ENCODE assay signal across 13 mouse cellular contexts in genomic region chr2:4568967-4569366, GRCm38 (mm10).
DNase-seq lines count a peak whose midpoint lies in the region; ATAC-seq and TF ChIP-seq lines count a peak whose summit lies in the region.
"Had no signal": no experiment of that assay in that cellular context is flagged by ENCODE, and none has a peak within 500 bp of the region (broad histone marks: within the 10 kb centered on the region; RNA-seq: fewer than 3 reads in every experiment).

No protein-coding gene starts in this region.

- no peak for TF ChIP-seq CTCF in stomach, postnatal 0 days (IDR thresholded peaks at IDR 0.05; ENCODE audit: low read depth)

- H3K9ac ChIP-seq in heart, embryonic 16.5 days (ENCODE audit: low read length), result no peak overlapping the region
- H3K9ac ChIP-seq in stomach, embryonic 16.5 days (ENCODE audit: low read length), result no peak overlapping the region
- H3K9ac ChIP-seq in stomach, postnatal 0 days (ENCODE audit: low read length), result no peak overlapping the region
- no peak overlapping the region for H3K9ac ChIP-seq in limb, embryonic 13.5 days
- H3K9ac ChIP-seq: embryonic facial prominence, embryonic 15.5 days had no signal

- ATAC-seq in heart, embryonic 16.5 days (replicated peaks; ENCODE audit: extremely low read depth, insufficient read depth, low FRiP score), result no peak; the same call in 1 of the 2 replicates
- ATAC-seq in stomach, embryonic 16.5 days (ENCODE audit: insufficient read depth, low FRiP score), result peak; percentile 18; the same call in 1 of the 2 replicates
- ATAC-seq in stomach, postnatal 0 days (ENCODE audit: low FRiP score, low TSS enrichment), result no peak
- no peak for ATAC-seq in limb, embryonic 13.5 days (ENCODE audit: low FRiP score, low read depth)

- no peak overlapping the region for H3K4me2 ChIP-seq in heart, embryonic 16.5 days (ENCODE audit: low read depth, low read length)
- no peak overlapping the region for H3K4me2 ChIP-seq in stomach, embryonic 16.5 days (ENCODE audit: low read depth, low read length)
- H3K4me2 ChIP-seq in stomach, postnatal 0 days (replicated peaks; ENCODE audit: low read depth), result no peak overlapping the region
- no peak overlapping the region for H3K4me2 ChIP-seq in limb, embryonic 13.5 days (replicated peaks)
- H3K4me2 ChIP-seq: embryonic facial prominence, embryonic 15.5 days had no signal

- no peaks in the 10 kb centered on the region for H3K27me3 ChIP-seq in heart, embryonic 16.5 days (ENCODE audit: control insufficient read depth, insufficient read depth, low read length)
- no peaks in the 10 kb centered on the region for H3K27me3 ChIP-seq in heart, embryonic 10.5 days (ENCODE audit: insufficient read depth, poor library complexity, severe bottlenecking)
- no peaks in the 10 kb centered on the region for H3K27me3 ChIP-seq in stomach, embryonic 16.5 days (ENCODE audit: control insufficient read depth, insufficient read depth, low read length)
- H3K27me3 ChIP-seq in stomach, postnatal 0 days (ENCODE audit: control insufficient read depth, insufficient read depth, low read length), result no peaks in the 10 kb centered on the region
- no peaks in the 10 kb centered on the region for H3K27me3 ChIP-seq in limb, embryonic 13.5 days
- H3K27me3 ChIP-seq: embryonic facial prominence, embryonic 15.5 days had no signal

- H3K27ac ChIP-seq in heart, embryonic 16.5 days (ENCODE audit: low read length), result peak overlapping the region; percentile 36
- H3K27ac ChIP-seq in heart, embryonic 10.5 days, result no peak overlapping the region
- H3K27ac ChIP-seq in stomach, embryonic 16.5 days (ENCODE audit: low read length), result 0 out of 2 replicates have a peak overlapping the region, but pooled peaks have one; percentile 5
- H3K27ac ChIP-seq in stomach, postnatal 0 days (replicated peaks), result no peak overlapping the region
- peak overlapping the region; percentile 10; the same call in 1 of the 2 replicates for H3K27ac ChIP-seq in limb, embryonic 13.5 days
- H3K27ac ChIP-seq: embryonic facial prominence, embryonic 15.5 days had no signal

- no peaks in the 10 kb centered on the region for H3K9me3 ChIP-seq in heart, embryonic 16.5 days (replicated peaks; ENCODE audit: control insufficient read depth, low read length)
- H3K9me3 ChIP-seq in heart, embryonic 10.5 days, result no peaks in the 10 kb centered on the region
- H3K9me3 ChIP-seq in stomach, embryonic 16.5 days (replicated peaks; ENCODE audit: control insufficient read depth, low read length), result no peaks in the 10 kb centered on the region
- no peaks in the 10 kb centered on the region for H3K9me3 ChIP-seq in stomach, postnatal 0 days (ENCODE audit: control insufficient read depth, low read length)
- no peaks in the 10 kb centered on the region for H3K9me3 ChIP-seq in limb, embryonic 13.5 days
- H3K9me3 ChIP-seq: embryonic facial prominence, embryonic 15.5 days; G1E had no signal

- H3K4me3 ChIP-seq in heart, embryonic 16.5 days (ENCODE audit: low read length), result no peak overlapping the region
- no peak overlapping the region for H3K4me3 ChIP-seq in heart, embryonic 10.5 days
- H3K4me3 ChIP-seq in stomach, embryonic 16.5 days (replicated peaks; ENCODE audit: low read length), result no peak overlapping the region
- no peak overlapping the region for H3K4me3 ChIP-seq in stomach, postnatal 0 days (ENCODE audit: low read depth, low read length)
- H3K4me3 ChIP-seq in limb, embryonic 13.5 days, result no peak overlapping the region
- H3K4me3 ChIP-seq: embryonic facial prominence, embryonic 15.5 days had no signal

- 61% methylated on average over 5 of the region's 5 CpGs for WGBS in heart, embryonic 16.5 days
- WGBS in heart, embryonic 10.5 days, result 84% methylated on average over 5 of the region's 5 CpGs
- 74% methylated on average over 5 of the region's 5 CpGs for WGBS in stomach, embryonic 16.5 days
- 52% methylated on average over 5 of the region's 5 CpGs for WGBS in stomach, postnatal 0 days
- WGBS in limb, embryonic 13.5 days, result 81% methylated on average over 5 of the region's 5 CpGs

- H3K4me1 ChIP-seq in heart, embryonic 16.5 days (ENCODE audit: control insufficient read depth, insufficient read depth, low read length), result peaks cover 27% of the 10 kb centered on the region
- peaks cover 31% of the 10 kb centered on the region; the same call in 1 of the 2 replicates for H3K4me1 ChIP-seq in heart, embryonic 10.5 days
- peaks cover 16% of the 10 kb centered on the region; the same call in 1 of the 2 replicates for H3K4me1 ChIP-seq in stomach, embryonic 16.5 days (ENCODE audit: control insufficient read depth, insufficient read depth, low read length)
- no peaks in the 10 kb centered on the region; the same call in 1 of the 2 replicates for H3K4me1 ChIP-seq in stomach, postnatal 0 days (replicated peaks; ENCODE audit: control insufficient read depth, insufficient read depth)
- peaks cover 56% of the 10 kb centered on the region for H3K4me1 ChIP-seq in limb, embryonic 13.5 days

- no peak for DNase-seq in heart, embryonic 10.5 days (ENCODE audit: low spot score)
- no peak for DNase-seq in stomach, postnatal 0 days (ENCODE audit: low spot score)
- DNase-seq in adipocyte (ENCODE audit: low spot score), result no peak
- DNase-seq in adrenal gland, postnatal 4 days (ENCODE audit: low spot score in 2 of 2), result no peak
- DNase-seq: adrenal gland, postnatal 36 days; kidney, adult 9 months; spleen, adult 18-20 months; thymus, postnatal 4 days had no signal

- no peak for TF ChIP-seq EP300 in stomach, postnatal 0 days (optimal IDR thresholded peaks at IDR 0.05)

- peaks cover 34% of the 10 kb centered on the region for H3K36me3 ChIP-seq in heart, embryonic 16.5 days (ENCODE audit: control insufficient read depth, insufficient read depth)
- H3K36me3 ChIP-seq in heart, embryonic 10.5 days, result peaks cover 62% of the 10 kb centered on the region
- peaks cover 9% of the 10 kb centered on the region; the same call in 1 of the 2 replicates for H3K36me3 ChIP-seq in stomach, embryonic 16.5 days (ENCODE audit: control insufficient read depth, insufficient read depth, low read length)
- peaks cover 20% of the 10 kb centered on the region for H3K36me3 ChIP-seq in stomach, postnatal 0 days (ENCODE audit: control insufficient read depth, insufficient read depth, low read length)
- peaks cover 75% of the 10 kb centered on the region for H3K36me3 ChIP-seq in limb, embryonic 13.5 days

Comparison
In these comparisons a context has a peak if more than half of its experiments do, and no peak if none do; other contexts are left out.
1. H3K27ac ChIP-seq: peak in heart, embryonic 16.5 days (single experiment), stomach, embryonic 16.5 days (single experiment) and limb, embryonic 13.5 days (single experiment); none in heart, embryonic 10.5 days (single experiment) and stomach, postnatal 0 days (single experiment).